7 mouse cellular contexts compared by ENCODE assay signal in the genomic region with DNA sequence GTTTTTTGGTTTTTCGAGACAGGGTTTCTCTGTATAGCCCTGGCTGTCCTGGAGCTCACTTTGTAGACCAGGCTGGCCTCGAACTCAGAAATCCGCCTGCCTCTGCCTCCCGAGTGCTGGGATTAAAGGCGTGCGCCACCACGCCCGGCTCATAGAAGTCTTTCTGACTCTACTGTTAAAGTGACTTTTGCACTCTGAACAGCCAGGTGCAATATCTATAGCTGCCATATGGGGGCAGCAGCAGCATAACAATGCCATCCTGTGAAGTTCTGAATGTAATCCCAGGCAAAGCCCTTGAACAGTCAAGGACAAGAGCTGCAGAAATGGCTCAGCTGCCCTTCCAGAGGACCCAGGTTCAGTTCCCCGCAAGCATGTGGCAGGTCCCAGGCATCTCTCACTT. TPM values are rescaled to one million over a fixed set of nuclear protein-coding genes. Genes with fewer than 3 reads are reported as not detected.
A peak's percentile ranks its signal among the peaks of the same experiment; 100 is the strongest.
DNase-seq lines count a peak whose midpoint lies in the region; ATAC-seq lines count a peak whose summit lies in the region.
"Not testable (repeated sequence)": the region's sequence is repeated elsewhere in the genome, so short reads cannot be mapped to it uniquely, and the experiment has no call there.

No protein-coding gene starts in this region.

- 22% methylated on average over 7 of the region's 9 CpGs for WGBS in intestine, embryonic 16.5 days
- 54% methylated on average over 8 of the region's 9 CpGs for WGBS in midbrain, embryonic 12.5 days

- intact Hi-C loops in left cerebral cortex, postnatal 25 days (cut with DNase I): not testable (repeated sequence)

- not testable (repeated sequence) for H3K4me2 ChIP-seq in intestine, embryonic 16.5 days (ENCODE audit: low read depth, low read length); midbrain, embryonic 12.5 days (replicated peaks)

- H3K4me3 ChIP-seq in intestine, embryonic 16.5 days (ENCODE audit: low read length); midbrain, embryonic 12.5 days: not testable (repeated sequence)

- not testable (repeated sequence) for H3K9ac ChIP-seq in intestine, embryonic 16.5 days (ENCODE audit: low read depth, low read length); midbrain, embryonic 12.5 days (replicated peaks)

- peak; percentile 64 for ATAC-seq in intestine, embryonic 16.5 days
- peak; percentile 75 for ATAC-seq in midbrain, embryonic 12.5 days (ENCODE audit: low FRiP score, low read depth)

- not testable (repeated sequence) for H3K9me3 ChIP-seq in intestine, embryonic 16.5 days (ENCODE audit: control insufficient read depth, low read length); midbrain, embryonic 12.5 days

- not testable (repeated sequence) for H3K4me1 ChIP-seq in intestine, embryonic 16.5 days (ENCODE audit: control insufficient read depth, insufficient read depth, low read length); midbrain, embryonic 12.5 days

- peak; percentile 88 for DNase-seq in adrenal gland, postnatal 10 days
- DNase-seq in embryo, embryonic 11.5 days (ENCODE audit: low read depth, low spot score): peak; percentile 75
- DNase-seq in heart, adult 11 months: peak; percentile 95
- peak; percentile 69 to 84 for DNase-seq in left cerebral cortex, postnatal 25 days (ENCODE audit: low spot score in 2 of 2)
- peak; percentile 19 to 57 for DNase-seq in spleen, adult 18-20 months

- H3K36me3 ChIP-seq in intestine, embryonic 16.5 days (ENCODE audit: control insufficient read depth, insufficient read depth, low read length); midbrain, embryonic 12.5 days: not testable (repeated sequence)

- not testable (repeated sequence) for H3K27ac ChIP-seq in intestine, embryonic 16.5 days (ENCODE audit: low read length); midbrain, embryonic 12.5 days (replicated peaks)

- H3K27me3 ChIP-seq in intestine, embryonic 16.5 days (replicated peaks; ENCODE audit: control insufficient read depth, insufficient read depth, low read length): not testable (repeated sequence)
- peaks cover 31% of the 10 kb centered on the region for H3K27me3 ChIP-seq in midbrain, embryonic 12.5 days

RNA-seq across cellular contexts. Expression of a gene that starts 6.7 kb away (rescaled TPM):
- total RNA-seq in adrenal gland, postnatal 10 days (2021): 10 to 100 TPM in 1 of 2 experiments, 1 to 10 TPM in 1; 8.6 to 30.7 TPM
- polyA plus RNA-seq in intestine, embryonic 16.5 days (2015; fragmentation: Nextera tagmentation; extraction: Ambion mirVana): 21.6 and 21.7 TPM in 2 replicates
- total RNA-seq in left cerebral cortex, postnatal 25 days (2021): 1 to 10 TPM; 1.4 to 7.5 TPM
- polyA plus RNA-seq in midbrain, embryonic 12.5 days (2016; fragmentation: Nextera tagmentation; extraction: Ambion mirVana): 5.4 and 7.0 TPM in 2 replicates

RNA-seq across cellular contexts. Expression of a gene that starts 49.2 kb away (rescaled TPM):
- total RNA-seq in adrenal gland, postnatal 10 days (2021): 100 to 1,000 TPM; 101 to 147 TPM
- 143 and 157 TPM in 2 replicates for polyA plus RNA-seq in intestine, embryonic 16.5 days (2015; fragmentation: Nextera tagmentation; extraction: Ambion mirVana)
- 100 to 1,000 TPM; 115 to 128 TPM for total RNA-seq in left cerebral cortex, postnatal 25 days (2021)
- polyA plus RNA-seq in midbrain, embryonic 12.5 days (2016; fragmentation: Nextera tagmentation; extraction: Ambion mirVana): 393 and 419 TPM in 2 replicates

RNA-seq across cellular contexts. Expression of a gene that starts 49.3 kb away (rescaled TPM):
- total RNA-seq in adrenal gland, postnatal 10 days (2021): 10 to 100 TPM; 41.2 to 41.6 TPM
- polyA plus RNA-seq in intestine, embryonic 16.5 days (2015; fragmentation: Nextera tagmentation; extraction: Ambion mirVana): 21.7 and 23.2 TPM in 2 replicates
- 10 to 100 TPM; 71.5 to 72.5 TPM for total RNA-seq in left cerebral cortex, postnatal 25 days (2021)
- 27.4 and 31.2 TPM in 2 replicates for polyA plus RNA-seq in midbrain, embryonic 12.5 days (2016; fragmentation: Nextera tagmentation; extraction: Ambion mirVana)

Comparison
In these comparisons a context has a peak if more than half of its experiments do, and no peak if none do; other contexts are left out.
1. DNase-seq: peak in every context shown above with its lines; median percentile 95 in heart, adult 11 months; 88 in adrenal gland, postnatal 10 days; 76 in left cerebral cortex, postnatal 25 days; 75 in embryo, embryonic 11.5 days; 38 in spleen, adult 18-20 months.